Mouse (Mus musculus): ENCODE results near the gene Rnf114. TPM values are rescaled to one million over a fixed set of nuclear protein-coding genes. Genes with fewer than 3 reads are reported as not detected.
A peak's percentile ranks its signal among the peaks of the same experiment; 100 is the strongest.

Gene Rnf114
- total RNA-seq, 1 experiment, result 48.1 TPM

DNA sequence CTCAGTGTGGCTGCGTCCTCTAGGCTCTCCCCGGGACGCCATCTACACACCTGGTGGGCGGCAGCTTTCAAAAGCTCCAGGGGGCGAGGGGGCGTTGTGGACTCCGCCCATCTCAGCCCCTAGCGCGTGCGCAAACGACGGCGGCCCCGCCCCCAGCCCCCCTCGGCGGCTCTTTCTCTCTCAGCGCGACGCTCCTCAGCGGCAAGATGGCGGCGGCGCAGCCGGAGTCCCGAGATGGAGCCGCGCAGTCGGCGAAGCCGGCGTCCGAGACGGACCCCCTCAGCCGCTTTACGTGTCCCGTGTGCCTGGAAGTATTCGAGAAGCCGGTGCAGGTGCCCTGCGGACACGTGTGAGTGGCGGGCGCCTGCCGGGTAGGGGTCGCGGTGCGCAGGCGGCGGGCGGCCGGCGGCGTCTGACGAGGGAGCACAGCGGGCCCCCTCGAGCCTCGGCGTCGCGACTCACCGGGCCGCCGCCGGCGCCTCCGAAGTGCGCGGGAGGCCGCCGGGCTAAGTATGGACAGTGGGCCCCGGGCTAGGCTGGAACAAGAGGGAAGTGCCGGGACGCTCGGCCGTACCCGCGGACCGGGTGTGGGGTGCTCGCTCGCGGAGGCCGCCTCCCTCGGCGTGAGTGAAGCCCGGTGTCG, 10.9 kb downstream of the Rnf114 start:
- peaks cover 2 to 15% of the 10 kb centered on the region in 2 experiments; a peak in 2 of 4 replicates for H3K4me1 ChIP-seq (ENCODE audit: control insufficient read depth in 2 of 2, insufficient read depth in 2 of 2, low read length in 2 of 2, poor library complexity in 1 of 2)
- in situ Hi-C loops (cut with MboI; ENCODE audit: low sequenced_read_pairs in 2 of 2, unreplicated experiment in 2 of 2), result no loop called here
- peak overlapping the region; percentile 87 to 95 for H3K4me3 ChIP-seq (ENCODE audit: insufficient read depth in 1 of 2, low read depth in 1 of 2, low read length in 2 of 2, poor library complexity in 1 of 2, severe bottlenecking in 1 of 2)
- peak overlapping the region; percentile 64 for H3K27ac ChIP-seq (ENCODE audit: insufficient read depth, low read depth, low read length, poor library complexity, severe bottlenecking)
- no peaks in the 10 kb centered on the region for H3K9me3 ChIP-seq (ENCODE audit: control insufficient read depth, insufficient read depth, low read depth, low read length)
- peak; percentile 85 for DNase-seq (ENCODE audit: low read depth, low spot score)
- peaks cover 22% of the 10 kb centered on the region for H3K36me3 ChIP-seq (ENCODE audit: control insufficient read depth, insufficient read depth, low read length, poor library complexity, severe bottlenecking)
- H3K9ac ChIP-seq (ENCODE audit: insufficient read depth, low read depth, low read length, poor library complexity, severe bottlenecking), result peak overlapping the region; percentile 90
- TF ChIP-seq CHD2 (IDR thresholded peaks at IDR 0.05; ENCODE audit: low read depth, low read length) (no peak), ZC3H11A (IDR thresholded peaks at IDR 0.05; ENCODE audit: borderline replicate concordance, low read depth, low read length) (no peak), HCFC1 (IDR thresholded peaks at IDR 0.05; ENCODE audit: borderline replicate concordance, insufficient read depth, low read length) (no peak), MAFK (IDR thresholded peaks at IDR 0.05; ENCODE audit: insufficient read depth, low read depth, low read length) (no peak), ZNF384 (IDR thresholded peaks at IDR 0.05; ENCODE audit: low read depth, low read length) (no peak)

DNA sequence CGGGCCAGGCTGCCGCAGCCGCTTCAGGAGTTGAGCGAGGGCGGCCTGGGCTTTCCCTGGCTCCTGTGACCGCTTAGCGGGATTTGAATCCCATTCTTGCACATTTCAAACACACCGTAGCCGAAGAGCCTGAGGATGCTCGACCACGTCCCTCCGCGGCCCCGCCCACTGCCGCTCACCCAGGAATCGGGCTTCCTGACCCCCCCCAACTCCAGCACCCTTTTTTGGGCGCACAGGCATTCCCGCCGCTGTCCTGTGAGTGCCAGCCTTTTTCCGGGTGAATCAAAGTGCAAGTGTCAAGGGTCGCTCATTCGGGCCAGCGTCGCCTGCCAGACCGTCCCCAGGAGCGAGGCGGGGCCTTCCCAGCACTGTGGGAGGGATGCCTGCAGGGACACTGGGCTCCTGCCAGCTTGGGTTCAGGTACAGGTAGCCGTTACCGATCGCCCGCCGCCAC, 11.5 kb downstream of the Rnf114 start:
- in situ Hi-C loops (cut with MboI; ENCODE audit: low sequenced_read_pairs in 2 of 2, unreplicated experiment in 2 of 2), result no loop called here
- H3K27ac ChIP-seq (ENCODE audit: insufficient read depth, low read depth, low read length, poor library complexity, severe bottlenecking), result peak overlapping the region; percentile 55; the same call in 1 of the 2 replicates
- H3K4me1 ChIP-seq (ENCODE audit: control insufficient read depth in 2 of 2, insufficient read depth in 2 of 2, low read length in 2 of 2, poor library complexity in 1 of 2), result peaks cover 2 to 15% of the 10 kb centered on the region in 2 experiments; a peak in 2 of 4 replicates
- DNase-seq (ENCODE audit: low read depth, low spot score), result no peak
- H3K9me3 ChIP-seq (ENCODE audit: control insufficient read depth, insufficient read depth, low read depth, low read length), result no peaks in the 10 kb centered on the region
- peaks cover 26% of the 10 kb centered on the region for H3K36me3 ChIP-seq (ENCODE audit: control insufficient read depth, insufficient read depth, low read length, poor library complexity, severe bottlenecking)
- peak overlapping the region; percentile 87 to 95 for H3K4me3 ChIP-seq (ENCODE audit: insufficient read depth in 1 of 2, low read depth in 1 of 2, low read length in 2 of 2, poor library complexity in 1 of 2, severe bottlenecking in 1 of 2)
- TF ChIP-seq ZNF384 (IDR thresholded peaks at IDR 0.05; ENCODE audit: low read depth, low read length), result no peak
- TF ChIP-seq HCFC1 (IDR thresholded peaks at IDR 0.05; ENCODE audit: borderline replicate concordance, insufficient read depth, low read length), result no peak
- TF ChIP-seq CHD2 (IDR thresholded peaks at IDR 0.05; ENCODE audit: low read depth, low read length), result no peak
- no peak for TF ChIP-seq ZC3H11A (IDR thresholded peaks at IDR 0.05; ENCODE audit: borderline replicate concordance, low read depth, low read length)
- TF ChIP-seq MAFK (IDR thresholded peaks at IDR 0.05; ENCODE audit: insufficient read depth, low read depth, low read length), result no peak
- H3K9ac ChIP-seq (ENCODE audit: insufficient read depth, low read depth, low read length, poor library complexity, severe bottlenecking), result peak overlapping the region; percentile 90

- no peak overlapping the region for H3K27ac ChIP-seq (ENCODE audit: insufficient read depth, low read depth, low read length, poor library complexity, severe bottlenecking)
- no peak for DNase-seq (ENCODE audit: low read depth, low spot score)
- H3K9me3 ChIP-seq (ENCODE audit: control insufficient read depth, insufficient read depth, low read depth, low read length), result no peaks in the 10 kb centered on the region
- H3K4me3 ChIP-seq (ENCODE audit: insufficient read depth in 1 of 2, low read depth in 1 of 2, low read length in 2 of 2, poor library complexity in 1 of 2, severe bottlenecking in 1 of 2), result no peak overlapping the region
- no peak overlapping the region for H3K9ac ChIP-seq (ENCODE audit: insufficient read depth, low read depth, low read length, poor library complexity, severe bottlenecking)
- peaks cover 33% of the 10 kb centered on the region for H3K36me3 ChIP-seq (ENCODE audit: control insufficient read depth, insufficient read depth, low read length, poor library complexity, severe bottlenecking)
- in situ Hi-C loops (cut with MboI; ENCODE audit: low sequenced_read_pairs in 2 of 2, unreplicated experiment in 2 of 2), result no loop called here
- peaks cover 2 to 15% of the 10 kb centered on the region in 2 experiments; a peak in 2 of 4 replicates for H3K4me1 ChIP-seq (ENCODE audit: control insufficient read depth in 2 of 2, insufficient read depth in 2 of 2, low read length in 2 of 2, poor library complexity in 1 of 2)
- TF ChIP-seq MAFK (IDR thresholded peaks at IDR 0.05; ENCODE audit: insufficient read depth, low read depth, low read length), result no peak
- no peak for TF ChIP-seq HCFC1 (IDR thresholded peaks at IDR 0.05; ENCODE audit: borderline replicate concordance, insufficient read depth, low read length)
- TF ChIP-seq ZNF384 (IDR thresholded peaks at IDR 0.05; ENCODE audit: low read depth, low read length), result no peak
- no peak for TF ChIP-seq CHD2 (IDR thresholded peaks at IDR 0.05; ENCODE audit: low read depth, low read length)
- no peak for TF ChIP-seq ZC3H11A (IDR thresholded peaks at IDR 0.05; ENCODE audit: borderline replicate concordance, low read depth, low read length)
These were observed 12.7 kb downstream of the Rnf114 start for GRCm38 (mm10) chr2:167505127-167505526.

GRCm38 (mm10) chr2:167506546-167507260, 14.3 kb downstream of the Rnf114 start:
- H3K36me3 ChIP-seq (ENCODE audit: control insufficient read depth, insufficient read depth, low read length, poor library complexity, severe bottlenecking), result peaks cover 46% of the 10 kb centered on the region
- in situ Hi-C loops (cut with MboI; ENCODE audit: low sequenced_read_pairs in 2 of 2, unreplicated experiment in 2 of 2), result no loop called here

More at GRCm38 (mm10) chr2:167506546-167507260, 14.3 kb downstream of the Rnf114 start:
- H3K9ac ChIP-seq (ENCODE audit: insufficient read depth, low read depth, low read length, poor library complexity, severe bottlenecking), result no peak overlapping the region; the same call in 1 of the 2 replicates
- no peak for TF ChIP-seq ZC3H11A (IDR thresholded peaks at IDR 0.05; ENCODE audit: borderline replicate concordance, low read depth, low read length)
- H3K27ac ChIP-seq (ENCODE audit: insufficient read depth, low read depth, low read length, poor library complexity, severe bottlenecking), result no peak overlapping the region
- DNase-seq (ENCODE audit: low read depth, low spot score), result no peak
- H3K4me1 ChIP-seq (ENCODE audit: control insufficient read depth in 2 of 2, insufficient read depth in 2 of 2, low read length in 2 of 2, poor library complexity in 1 of 2), result peaks cover 2 to 15% of the 10 kb centered on the region in 2 experiments; a peak in 2 of 4 replicates
- H3K9me3 ChIP-seq (ENCODE audit: control insufficient read depth, insufficient read depth, low read depth, low read length), result no peaks in the 10 kb centered on the region
- no peak overlapping the region for H3K4me3 ChIP-seq (ENCODE audit: insufficient read depth in 1 of 2, low read depth in 1 of 2, low read length in 2 of 2, poor library complexity in 1 of 2, severe bottlenecking in 1 of 2)

Data from ES-E14 (cell line).